Mouse (Mus musculus) heart, postnatal 10 days (tissue): ENCODE results near the gene Stk4. TPM values are rescaled to one million over a fixed set of nuclear protein-coding genes. Genes with fewer than 3 reads are reported as not detected.

Experiments
- DNase-seq, 2 experiments: peaks; one replicate each; pipeline ENCODE4 v3.0.0; 2021
- intact Hi-C: fragments of 180-260 bp; cut with DNase I; formaldehyde crosslinking; loops from one replicate; pipeline ENCODE4 v1.15.1; 2025
- total RNA-seq, 2 experiments: library from RNA; stranded (reverse); gene quantifications; 2 replicates each; pipeline ENCODE4 v1.2.3; 2021

Stk4 gene
- total RNA-seq, 2 experiments from 2014 or later = 20.9 to 21.4 TPM

- intact Hi-C loops = no loop called here
- no peak for DNase-seq
These were observed 7.8 kb downstream of the Stk4 start for GRCm38 (mm10) chr2:164077875-164078274.

- intact Hi-C loops = no loop called here
These were observed 9.4 kb downstream of the Stk4 start for GRCm38 (mm10) chr2:164079488-164079887.

GRCm38 (mm10) chr2:164081577-164081976 lies 11.5 kb downstream of the Stk4 start:
- intact Hi-C loops = no loop called here

More at GRCm38 (mm10) chr2:164079488-164079887, 9.4 kb downstream of the Stk4 start:
- DNase-seq = no peak

GRCm38 (mm10) chr2:164082175-164082574 lies 12.1 kb downstream of the Stk4 start:
- no peak for DNase-seq
- intact Hi-C loops = no loop called here

More at GRCm38 (mm10) chr2:164081577-164081976, 11.5 kb downstream of the Stk4 start:
- DNase-seq = no peak

- peak; percentile 30 to 33 for DNase-seq
- intact Hi-C loops = no loop called here
These were observed 13.7 kb downstream of the Stk4 start for GRCm38 (mm10) chr2:164083609-164084341.

GRCm38 (mm10) chr2:164084342-164084700 lies 14.2 kb downstream of the Stk4 start:
- intact Hi-C loops = no loop called here
- no peak for DNase-seq

- DNase-seq = no peak
- intact Hi-C loops = no loop called here
These were observed 17.4 kb downstream of the Stk4 start for GRCm38 (mm10) chr2:164087416-164088017.

- no peak for DNase-seq
- intact Hi-C loops = no loop called here
These were observed 19.4 kb downstream of the Stk4 start for GRCm38 (mm10) chr2:164089508-164089907.

- intact Hi-C loops = no loop called here
- DNase-seq = no peak
These were observed 24.0 kb downstream of the Stk4 start for GRCm38 (mm10) chr2:164094152-164094551.

- no peak for DNase-seq
- intact Hi-C loops = no loop called here
These were observed 28.6 kb downstream of the Stk4 start for GRCm38 (mm10) chr2:164098603-164099250.

- intact Hi-C loops = loop anchor here (2.0 to 10.0 kb wide), 5 partner anchors 79 to 423 kb away; partner anchors contain the start of gene Slpi
These were observed 31.8 kb downstream of the Stk4 start for GRCm38 (mm10) chr2:164101936-164102335.

GRCm38 (mm10) chr2:164102366-164102765 lies 32.2 kb downstream of the Stk4 start:
- intact Hi-C loops = loop anchor here (2.0 to 10.0 kb wide), 5 partner anchors 78 to 422 kb away; partner anchors contain the start of gene Slpi
- DNase-seq = no peak

More at GRCm38 (mm10) chr2:164101936-164102335, 31.8 kb downstream of the Stk4 start:
- no peak for DNase-seq

- peak; percentile 71 to 84 for DNase-seq
- intact Hi-C loops = loop anchor here (2.0 to 10.0 kb wide), 5 partner anchors 77 to 421 kb away; partner anchors contain the start of gene Slpi
These were observed 33.4 kb downstream of the Stk4 start for GRCm38 (mm10) chr2:164103501-164103900.

GRCm38 (mm10) chr2:164106287-164107035 lies 36.3 kb downstream of the Stk4 start:
- intact Hi-C loops = loop anchor here (10.0 kb wide), 1 partner anchor 418 kb away; no protein-coding TSS in a partner anchor
- DNase-seq = no peak

GRCm38 (mm10) chr2:164107125-164107874 lies 37.2 kb downstream of the Stk4 start:
- no peak for DNase-seq
- intact Hi-C loops = loop anchor here (10.0 kb wide), 1 partner anchor 418 kb away; no protein-coding TSS in a partner anchor

- DNase-seq = peak in 1 of 2 experiments; percentile 18
- intact Hi-C loops = loop anchor here (10.0 kb wide), 1 partner anchor 416 kb away; no protein-coding TSS in a partner anchor
These were observed 38.4 kb downstream of the Stk4 start for GRCm38 (mm10) chr2:164108501-164108900.

- intact Hi-C loops = no loop called here
These were observed 41.4 kb downstream of the Stk4 start for GRCm38 (mm10) chr2:164111546-164111945.

GRCm38 (mm10) chr2:164114051-164114450 lies 43.9 kb downstream of the Stk4 start:
- DNase-seq = no peak
- intact Hi-C loops = no loop called here

More at GRCm38 (mm10) chr2:164111546-164111945, 41.4 kb downstream of the Stk4 start:
- DNase-seq = peak; percentile 17 to 36

GRCm38 (mm10) chr2:164115531-164115930 lies 45.4 kb downstream of the Stk4 start:
- intact Hi-C loops = no loop called here
- no peak for DNase-seq

- no peak for DNase-seq
- intact Hi-C loops = no loop called here
These were observed 49.4 kb downstream of the Stk4 start for GRCm38 (mm10) chr2:164119503-164119902.
